Mouse (Mus musculus): Measurements from ENCODE around the gene Htatip2. TPM values are rescaled to one million over a fixed set of nuclear protein-coding genes. Genes with fewer than 3 reads are reported as not detected.

Gene Htatip2
- 9.1 and 12.8 TPM in 2 replicates for polyA plus RNA-seq (2012; rRNA removed)

DNA sequence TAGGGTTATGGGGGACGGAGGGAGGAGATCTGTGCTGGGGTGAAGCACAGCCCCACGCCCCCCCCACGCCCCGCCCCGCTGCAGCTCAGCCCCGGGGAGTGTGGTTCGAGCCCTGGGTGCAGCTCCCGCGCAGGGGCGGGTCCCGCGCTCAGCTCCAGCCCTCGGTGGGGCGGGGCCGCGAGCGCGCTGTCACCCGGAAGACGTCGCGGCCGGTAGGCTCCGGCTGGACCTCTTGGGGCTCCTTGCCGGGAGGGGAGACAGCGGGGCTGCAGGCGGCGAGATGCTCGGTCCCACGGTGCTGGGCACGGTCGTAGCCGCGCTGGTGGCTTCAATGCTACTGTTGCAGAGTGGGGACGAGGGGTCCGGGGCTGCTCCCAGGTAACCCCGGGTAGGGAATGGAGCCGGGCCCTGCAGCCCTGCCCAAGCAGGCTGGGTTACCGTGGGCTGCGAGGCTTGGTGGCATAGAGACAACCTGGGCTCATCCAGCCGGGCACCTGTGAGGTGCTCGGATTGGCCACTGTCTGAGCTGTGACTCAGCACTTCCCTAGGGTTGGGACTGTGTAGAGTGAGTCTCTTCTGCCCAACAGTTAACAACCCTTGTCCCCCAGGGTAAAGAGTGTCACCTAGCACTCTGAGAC lies at the start of gene Htatip2:
Gene Htatip2 (plus strand): TSS at position 182 of the 638 bp plus-strand sequence.
- no peak for DNase-seq (ENCODE audit: low read depth)

DNA sequence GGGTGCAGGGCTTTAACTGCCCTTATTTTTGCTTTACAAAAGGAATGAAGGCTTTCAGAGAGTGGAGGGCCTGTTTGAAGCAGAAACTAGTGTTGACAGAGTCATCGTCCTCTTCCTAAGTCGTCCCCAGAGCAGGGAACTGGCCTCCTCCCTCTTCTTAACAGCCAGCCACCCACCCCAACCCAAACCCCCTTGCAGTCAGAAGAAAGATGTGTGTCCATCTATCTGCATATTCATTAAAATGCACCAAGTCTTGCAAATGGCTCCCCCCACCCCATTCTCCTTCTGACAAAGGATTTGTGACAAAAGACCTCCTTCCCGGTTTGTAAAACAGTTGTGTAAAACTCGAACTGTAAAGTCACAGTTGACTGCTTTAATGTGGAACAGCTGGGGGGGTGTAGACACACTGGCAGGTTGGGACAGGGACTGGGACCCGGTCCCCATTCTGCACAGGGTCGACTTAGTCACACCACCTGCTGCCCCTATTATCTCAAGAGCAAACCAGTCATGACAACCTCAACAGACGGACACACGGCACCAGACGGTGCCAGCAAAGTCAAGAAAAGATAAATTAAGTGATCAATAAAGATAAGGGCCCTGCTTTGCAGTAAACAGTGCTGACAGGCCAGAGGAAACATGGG lies 49.4 kb upstream of the Htatip2 start:
- DNase-seq (ENCODE audit: low read depth), result no peak

DNA sequence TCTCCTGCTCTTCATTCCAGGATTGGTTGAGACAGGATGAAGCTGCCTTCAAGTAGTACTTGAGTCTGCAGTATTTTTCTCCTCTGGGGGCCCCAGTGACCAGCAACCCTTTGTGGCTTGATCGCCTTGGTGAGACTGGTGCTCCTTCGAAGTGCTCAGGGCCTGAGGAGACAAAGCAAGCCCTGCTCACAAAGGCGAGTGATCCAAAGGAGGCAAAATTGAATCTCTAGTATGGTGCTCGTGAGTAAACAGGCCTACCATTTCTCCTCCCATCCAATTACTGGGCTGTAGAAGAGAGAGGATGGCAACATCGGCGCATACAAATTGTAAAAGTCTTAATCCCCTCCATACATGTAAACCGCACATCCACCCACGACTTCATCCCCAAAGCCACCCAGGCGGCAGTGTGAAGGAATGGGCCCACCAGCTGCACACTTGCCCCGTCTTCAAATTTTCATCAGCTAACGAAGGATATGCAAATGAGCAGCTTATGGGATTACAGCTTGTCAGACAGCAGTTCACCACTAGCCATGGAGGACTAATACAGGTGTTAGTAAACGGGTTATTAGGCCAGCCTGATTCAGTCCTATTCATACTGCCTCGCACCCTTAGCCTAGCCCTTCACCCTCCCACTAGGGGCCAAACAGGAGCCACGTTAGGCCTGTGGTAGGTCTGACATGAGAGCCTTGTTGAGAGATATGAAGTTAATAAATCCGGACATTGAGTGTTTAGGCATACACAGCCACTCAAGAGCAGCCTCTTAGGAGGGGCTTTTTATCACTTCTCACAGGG lies 40.8 kb upstream of the Htatip2 start:
- no peak for DNase-seq (ENCODE audit: low read depth)

DNA sequence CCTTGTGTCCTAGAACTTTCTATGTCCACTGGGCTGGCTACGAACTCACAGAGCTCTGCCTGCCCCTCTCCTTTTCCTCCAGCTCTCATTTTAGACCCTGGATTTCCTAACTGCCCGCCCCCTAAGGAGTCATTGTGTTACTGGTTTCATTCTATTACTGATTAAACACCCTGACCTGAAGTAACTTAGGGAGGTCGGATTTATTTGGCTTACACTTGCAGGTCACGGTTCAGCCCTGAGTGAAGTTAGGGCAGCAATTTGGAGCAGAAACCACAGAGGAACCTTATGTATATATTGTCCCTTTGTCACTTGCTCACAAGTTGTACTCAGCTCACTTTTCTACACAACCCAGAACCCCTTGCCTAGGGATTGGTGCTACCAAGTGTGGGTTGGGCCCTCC lies 24.6 kb upstream of the Htatip2 start:
- no peak for DNase-seq (ENCODE audit: low read depth)

DNA sequence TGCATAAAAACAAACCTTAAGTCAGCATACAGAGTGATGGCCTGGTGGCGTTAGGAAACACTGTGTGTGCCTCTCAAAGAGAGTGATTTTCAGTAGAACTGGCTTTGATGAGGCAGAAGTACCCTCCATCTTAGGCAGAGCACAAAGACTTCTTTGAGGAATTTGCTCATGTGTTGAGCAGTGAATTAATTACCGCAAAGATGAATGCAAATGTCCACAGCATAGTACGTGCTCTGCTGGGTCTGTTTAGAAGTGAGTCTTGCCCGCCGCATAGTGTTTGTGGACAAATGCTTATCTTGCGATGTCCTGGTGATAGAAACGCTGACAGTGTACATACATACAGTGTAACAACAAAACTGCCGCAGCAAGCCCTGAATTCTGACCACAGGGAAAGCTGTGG lies 19.5 kb upstream of the Htatip2 start:
- no peak for DNase-seq (ENCODE audit: low read depth)

DNA sequence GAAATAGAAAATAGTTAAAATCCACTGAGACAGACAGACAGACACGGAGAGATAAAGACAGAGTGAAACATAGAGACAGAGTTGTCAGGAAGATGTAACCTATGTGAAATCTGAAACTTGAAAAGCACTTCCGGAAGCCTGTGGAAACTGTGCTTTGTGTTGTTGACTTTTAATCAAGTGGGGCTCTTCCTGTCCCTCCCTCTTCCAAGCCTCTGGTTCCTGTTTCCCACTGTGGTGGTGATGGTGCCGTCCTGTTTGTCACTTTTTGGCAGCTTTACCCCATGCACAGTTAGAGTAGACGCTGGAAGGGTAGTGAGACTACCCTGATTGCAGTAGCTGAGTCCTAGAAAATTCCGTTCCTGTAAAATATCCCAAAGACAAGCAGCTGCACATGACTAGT lies 17.4 kb upstream of the Htatip2 start:
- DNase-seq (ENCODE audit: low read depth), result no peak

DNA sequence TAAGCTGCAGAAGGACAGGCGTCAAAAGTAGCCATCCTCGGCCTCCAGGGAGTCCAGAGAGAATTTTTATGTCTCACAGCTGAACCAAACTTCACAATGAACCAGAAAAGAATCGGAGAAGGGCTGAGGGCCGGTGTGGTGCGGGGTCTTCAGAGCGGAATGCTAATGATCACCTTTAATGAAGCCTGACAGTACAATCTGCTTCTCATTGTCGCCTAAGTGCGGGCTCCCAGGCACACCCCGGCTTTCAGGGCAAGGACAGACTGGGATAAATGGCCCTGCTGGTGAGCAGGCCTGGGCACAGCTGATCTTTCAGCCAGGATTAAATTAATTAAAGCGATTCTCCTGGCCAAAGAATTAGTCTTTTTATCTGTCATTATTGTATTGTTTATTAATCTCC lies 17.0 kb upstream of the Htatip2 start:
- no peak for DNase-seq (ENCODE audit: low read depth)

DNA sequence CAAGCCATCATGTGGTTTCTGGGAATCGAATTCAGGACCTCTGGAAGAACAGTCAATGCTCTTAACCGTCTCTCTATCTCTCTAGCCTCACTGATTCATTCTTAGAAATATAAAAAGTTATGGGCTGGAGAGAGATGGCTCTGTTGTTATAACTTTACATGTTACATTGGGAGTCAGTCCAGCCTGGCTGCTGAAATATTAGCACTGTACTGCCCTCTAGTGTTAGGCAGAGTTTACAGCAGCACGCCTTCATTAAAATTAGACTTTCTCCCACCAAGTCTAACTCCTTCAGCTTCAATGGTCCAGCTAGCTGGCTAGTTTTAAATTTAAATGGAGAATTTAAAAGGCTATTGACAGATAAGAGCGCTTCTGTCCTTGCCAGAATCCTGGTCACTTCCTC lies 7.8 kb upstream of the Htatip2 start:
- DNase-seq (ENCODE audit: low read depth), result no peak

DNA sequence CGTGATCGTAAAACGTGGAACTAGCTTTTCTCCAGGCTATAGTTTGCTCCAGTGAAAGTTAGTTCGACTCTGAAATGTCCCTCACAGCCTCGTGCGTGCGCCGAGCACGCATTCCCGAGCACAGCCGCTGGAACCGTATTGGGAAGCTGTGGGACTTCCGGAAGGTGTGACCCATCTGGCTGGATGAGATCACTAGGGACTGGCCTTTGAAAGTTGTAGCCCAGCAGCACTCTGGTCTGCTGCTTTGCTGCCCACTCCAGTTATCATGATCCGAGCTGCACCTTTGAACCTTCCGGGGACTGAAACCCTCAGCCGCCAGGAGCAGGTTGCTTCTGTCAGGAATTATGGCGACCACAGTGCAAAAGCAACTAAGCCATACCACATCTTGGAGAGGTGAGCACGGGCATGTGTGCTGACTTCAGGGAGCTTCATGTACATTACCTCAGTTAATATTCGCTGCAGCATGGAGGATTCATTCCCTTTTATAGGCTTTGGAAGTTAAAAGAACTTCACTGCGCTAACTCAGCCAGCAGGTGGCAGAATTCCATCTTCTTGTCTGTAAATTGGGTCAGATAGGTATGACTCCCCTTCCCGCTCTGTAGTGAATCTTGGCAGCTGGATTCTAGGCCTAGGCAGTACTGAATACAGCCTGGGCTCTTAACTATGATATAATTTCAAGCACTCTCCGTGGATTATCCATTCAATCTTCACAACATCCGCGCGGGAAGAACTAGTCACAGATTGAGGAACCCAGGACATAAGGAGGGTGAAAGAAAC lies 6.0 kb upstream of the Htatip2 start:
- DNase-seq (ENCODE audit: low read depth), result no peak

DNA sequence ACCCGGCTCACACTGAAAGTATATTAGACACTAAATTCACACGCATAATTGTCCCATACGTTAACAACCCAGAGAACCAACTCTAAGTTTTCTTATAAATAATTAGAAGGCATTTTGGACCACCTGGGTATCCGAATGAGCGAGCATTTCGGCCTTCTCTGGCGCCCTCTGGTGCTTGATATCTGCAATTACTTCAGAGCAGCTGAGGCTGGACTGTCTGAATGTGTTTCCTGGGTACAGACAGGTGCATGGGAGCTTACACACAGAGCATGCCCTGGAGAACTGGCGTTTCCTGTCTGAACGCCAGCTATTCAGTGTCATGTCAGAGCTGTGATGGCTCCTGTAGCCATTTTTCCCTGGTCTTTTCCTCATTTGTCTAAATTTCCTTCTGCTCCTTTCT lies 4.1 kb upstream of the Htatip2 start:
- no peak for DNase-seq (ENCODE audit: low read depth)

DNA sequence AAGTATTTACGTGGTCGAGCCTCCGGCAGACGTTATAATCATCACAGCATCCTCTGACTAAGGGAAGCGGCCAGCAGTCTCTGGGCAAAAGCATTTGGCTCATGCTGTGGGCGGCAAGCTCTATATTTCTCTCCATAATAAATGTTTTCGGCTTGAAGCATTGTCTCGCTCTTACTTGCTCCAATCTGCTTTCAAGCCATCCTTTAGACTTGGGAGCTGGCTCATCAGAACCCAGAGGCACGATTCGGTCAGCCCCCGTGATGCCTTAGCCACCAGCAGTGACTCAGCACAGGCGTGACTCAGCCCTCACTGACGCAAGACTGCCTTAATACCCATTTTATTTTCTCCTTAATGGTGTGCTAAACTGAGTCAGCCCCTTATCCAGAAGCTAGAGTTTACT lies 3.7 kb downstream of the Htatip2 start:
- no peak for DNase-seq (ENCODE audit: low read depth)

DNA sequence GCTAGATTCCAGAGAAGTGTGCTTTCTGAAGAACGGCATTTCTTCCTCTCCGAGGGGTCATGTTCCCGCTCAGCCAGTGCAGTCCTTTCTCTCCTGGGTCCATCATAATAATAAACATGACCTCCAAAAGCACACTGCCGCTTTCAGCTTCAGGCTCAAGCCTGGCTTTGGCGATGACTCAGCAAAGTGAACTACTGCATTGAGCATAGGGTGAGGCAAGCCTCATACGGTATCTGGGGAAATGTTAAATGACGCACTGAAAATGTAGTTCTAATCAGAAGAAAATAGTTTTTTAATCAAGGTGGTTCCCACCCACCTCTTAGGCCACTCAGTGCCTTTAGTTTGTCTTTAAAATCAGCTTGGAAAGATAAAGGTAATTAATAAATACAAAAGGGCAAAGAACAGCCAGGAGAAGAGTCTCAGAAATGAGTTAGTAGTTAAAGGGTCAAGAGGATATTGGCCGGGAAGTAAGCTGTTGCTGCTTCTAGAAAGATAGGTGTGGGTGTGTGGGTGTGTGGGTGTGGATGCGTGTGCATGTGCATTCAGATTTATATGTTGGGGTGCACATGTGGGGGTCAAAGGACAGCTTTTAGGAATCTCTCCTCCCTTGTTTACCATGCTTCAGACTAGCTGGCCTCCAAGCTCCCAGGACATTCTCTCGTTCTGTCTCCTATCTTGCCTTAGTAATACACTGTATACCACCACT lies 5.2 kb downstream of the Htatip2 start:
- no peak for DNase-seq (ENCODE audit: low read depth)

DNA sequence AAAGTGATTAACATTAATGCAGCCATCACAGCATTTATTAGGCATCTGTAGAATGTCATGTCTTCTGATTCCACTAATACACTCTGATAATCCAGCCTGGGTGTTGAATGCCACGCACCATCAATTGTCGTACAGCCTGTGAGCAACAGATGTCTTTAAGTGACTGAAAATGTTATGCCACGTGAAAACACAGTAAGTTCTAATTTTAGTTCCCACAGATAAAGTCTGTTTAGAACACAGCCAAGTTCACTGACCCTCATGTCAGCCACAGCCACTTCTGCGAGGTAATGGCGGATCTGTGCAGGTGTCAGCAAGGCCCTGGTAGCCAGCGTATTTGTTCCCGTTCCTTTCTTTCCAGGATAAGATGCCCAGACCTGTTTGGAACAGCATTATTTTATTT lies 7.3 kb downstream of the Htatip2 start:
- DNase-seq (ENCODE audit: low read depth), result no peak

DNA sequence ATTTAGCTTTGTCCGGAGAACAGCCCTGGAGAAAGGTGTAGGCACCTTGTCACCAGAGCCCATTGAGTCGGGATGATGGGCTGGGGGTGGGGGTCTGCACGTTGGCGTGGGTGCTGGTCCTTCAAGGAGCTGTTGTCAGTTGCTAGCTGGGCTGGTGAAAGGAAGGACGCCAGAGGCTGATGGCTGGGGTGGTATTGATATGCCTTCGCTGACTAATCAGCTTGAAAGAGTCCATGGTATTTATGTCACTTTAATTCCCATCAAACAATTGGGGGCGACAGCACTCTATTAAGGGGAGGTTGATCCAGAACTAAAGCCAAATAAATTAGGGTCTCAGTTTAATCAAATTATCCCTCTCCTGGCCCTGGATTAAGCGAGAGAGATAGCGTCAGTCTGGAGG lies 9.6 kb downstream of the Htatip2 start:
- no peak for DNase-seq (ENCODE audit: low read depth)

DNA sequence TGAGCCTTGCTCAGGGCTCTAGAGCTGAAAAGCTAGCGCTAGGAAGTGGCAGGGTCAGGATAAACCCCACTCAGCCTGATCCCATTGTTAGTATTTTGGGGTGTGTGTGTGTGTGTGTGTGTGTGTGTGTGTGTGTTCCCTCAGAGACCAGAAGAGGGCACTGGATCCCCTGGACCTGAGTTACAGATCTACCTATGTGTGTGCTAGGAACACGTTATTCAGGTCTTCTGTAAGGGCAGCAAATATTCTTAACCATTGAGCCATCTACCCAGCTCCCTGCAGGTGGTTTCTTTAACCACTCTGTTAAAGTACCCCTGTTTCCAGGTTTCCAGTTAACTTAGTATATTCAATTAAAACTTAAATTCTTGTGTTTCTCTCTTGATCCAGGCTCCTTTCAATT lies 15.5 kb downstream of the Htatip2 start:
- DNase-seq (ENCODE audit: low read depth), result no peak

DNA sequence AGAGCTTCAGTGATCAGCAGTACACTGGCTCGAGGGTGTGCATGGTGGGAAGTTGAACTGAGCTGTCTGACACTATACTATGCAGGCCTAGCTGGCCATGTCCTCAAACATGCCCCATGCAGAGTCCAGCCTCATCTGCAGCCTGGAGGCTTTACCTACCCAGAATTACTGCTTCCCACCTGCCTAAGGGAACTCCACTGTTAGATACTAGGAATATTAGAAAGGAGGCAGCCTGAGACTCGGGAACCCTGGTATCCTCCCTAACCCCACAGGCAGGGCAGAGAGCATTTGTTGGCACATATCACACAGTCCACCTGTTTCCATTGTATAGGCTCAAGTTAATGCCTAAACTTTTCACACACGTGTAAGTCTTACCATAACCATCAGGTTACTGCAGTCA lies 18.7 kb downstream of the Htatip2 start:
- DNase-seq (ENCODE audit: low read depth), result no peak

DNA sequence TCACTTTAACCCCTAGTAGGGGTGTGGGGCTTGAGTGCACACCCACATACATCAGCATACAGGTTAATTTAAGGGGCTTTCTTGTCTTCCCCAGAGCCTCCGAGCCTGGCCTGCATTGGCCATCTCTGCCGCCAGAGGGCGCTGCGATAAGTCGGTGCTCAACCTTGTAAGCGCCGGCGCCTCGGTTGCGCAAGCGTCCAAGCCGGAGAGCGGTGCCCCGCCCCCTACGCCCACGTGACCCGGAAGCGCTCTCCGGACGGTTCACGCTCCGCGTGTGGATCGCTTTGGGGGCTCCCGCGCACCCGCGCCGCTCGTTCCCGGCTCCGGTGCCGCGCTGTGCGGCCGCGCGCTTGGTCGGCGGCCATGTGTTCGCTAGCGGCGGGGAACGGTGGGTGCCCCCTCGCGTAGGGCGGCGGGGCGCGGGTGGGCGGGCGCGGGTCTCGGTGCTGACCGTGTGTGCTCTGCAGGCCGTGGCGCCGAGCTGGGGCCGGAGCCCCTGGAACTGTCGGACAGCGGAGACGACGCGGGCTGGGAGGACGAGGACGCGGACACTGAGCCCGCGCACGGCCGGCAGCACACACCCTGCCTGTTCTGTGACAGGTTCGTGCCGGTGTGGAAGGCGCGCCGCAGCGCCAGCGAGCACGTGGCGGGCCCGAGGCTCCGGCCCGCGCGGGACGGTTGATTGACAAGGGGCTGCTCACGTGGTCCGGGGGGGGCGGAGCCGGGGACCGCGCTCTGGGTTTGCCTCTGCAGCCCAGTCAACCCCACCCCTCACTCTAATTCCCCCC lies 19.4 kb downstream of the Htatip2 start, which contains the start of gene Prmt3:
Gene Prmt3 (plus strand): TSS at position 233 of the 788 bp plus-strand sequence.
- DNase-seq (ENCODE audit: low read depth), result no peak

DNA sequence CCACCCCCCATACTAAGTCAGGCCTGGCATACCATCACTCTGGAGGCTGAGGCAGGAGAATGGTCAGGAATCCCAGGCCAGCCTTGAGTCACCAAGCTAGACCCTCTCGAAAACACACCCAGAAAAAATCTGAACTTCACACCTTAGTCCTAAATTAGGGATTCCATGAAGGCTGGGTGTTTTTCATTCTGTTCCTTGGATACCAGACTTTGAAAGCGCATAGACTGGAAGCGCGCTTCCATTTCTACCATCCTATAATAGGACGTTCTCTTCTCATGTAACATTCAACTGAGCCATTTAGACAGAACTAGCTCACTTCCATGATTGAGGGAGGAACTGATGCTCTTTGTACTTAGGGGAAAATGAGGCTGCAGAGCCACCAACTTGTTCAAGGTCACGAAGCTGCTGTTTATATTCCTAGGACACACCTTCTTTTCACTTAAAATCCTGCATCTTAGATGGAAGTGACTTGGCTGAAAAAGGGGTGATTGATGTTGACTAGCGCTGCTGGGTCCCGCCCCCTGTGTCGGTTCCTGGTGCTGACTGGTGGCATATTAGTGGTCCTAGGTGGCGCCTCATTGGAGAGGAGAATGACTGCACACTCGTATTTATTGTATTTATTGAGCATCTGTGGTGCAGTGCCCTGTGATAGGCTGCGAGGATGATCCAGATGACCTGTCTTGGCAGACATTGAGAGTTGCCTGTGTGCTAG lies 20.1 kb downstream of the Htatip2 start:
- DNase-seq (ENCODE audit: low read depth), result no peak

DNA sequence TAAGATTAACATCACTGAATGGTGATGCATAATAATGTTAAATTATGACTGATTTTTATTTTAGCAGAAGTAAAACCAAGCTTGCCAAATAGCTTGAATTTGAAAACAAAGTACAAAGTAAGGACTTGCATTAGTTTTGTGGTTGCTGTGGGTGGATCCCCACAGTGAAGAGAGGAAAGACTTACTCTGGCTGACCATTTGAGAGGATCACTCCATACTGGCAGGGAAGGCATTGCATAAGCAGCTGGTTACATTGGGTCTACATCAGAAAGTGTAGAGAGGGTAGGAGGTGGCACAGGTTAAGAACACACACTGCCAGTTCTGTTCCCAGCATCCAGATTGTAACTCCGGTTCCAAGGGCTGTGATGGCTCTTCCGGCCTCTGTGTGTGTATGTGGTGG lies 24.1 kb downstream of the Htatip2 start:
- no peak for DNase-seq (ENCODE audit: low read depth)

DNA sequence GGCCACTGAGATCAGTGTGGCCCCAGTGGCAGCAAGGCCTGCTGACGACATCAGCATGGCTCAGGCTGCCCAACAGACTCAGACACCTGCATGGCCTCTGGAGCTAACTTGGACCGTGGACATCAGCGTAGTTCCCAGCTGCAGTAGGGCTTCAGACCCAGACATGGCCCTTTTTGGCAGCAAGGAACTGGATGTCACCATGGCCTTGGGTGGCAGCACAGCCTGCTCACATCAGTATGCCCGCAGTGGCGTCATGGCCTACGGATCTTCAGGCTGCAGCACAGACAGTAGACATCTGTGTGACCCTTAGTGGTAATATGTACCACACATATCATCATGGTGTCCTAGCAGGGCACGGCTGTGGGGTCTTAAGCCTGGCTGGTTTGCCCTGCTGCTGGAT lies 26.2 kb downstream of the Htatip2 start:
- DNase-seq (ENCODE audit: low read depth), result no peak

Measured in gonadal fat pad, adult 2 months (tissue).